Mouse (Mus musculus): Measurements from ENCODE around the gene Zfand5. TPM values are rescaled to one million over a fixed set of nuclear protein-coding genes. Genes with fewer than 3 reads are reported as not detected.
A peak's percentile ranks its signal among the peaks of the same experiment; 100 is the strongest.
"Not testable (repeated sequence)": the region's sequence is repeated elsewhere in the genome, so short reads cannot be mapped to it uniquely, and the experiment has no call there.

Gene Zfand5
- polyA plus RNA-seq, 1 experiment from 2014 or later = 79.7 TPM

- no peaks in the 10 kb centered on the region for H3K9me3 ChIP-seq (ENCODE audit: low read length)
- 0% methylated on average over 4 of the region's 4 CpGs for WGBS
- H3K4me3 ChIP-seq (ENCODE audit: low read length) = peak overlapping the region; percentile 72
- ATAC-seq (ENCODE audit: low FRiP score, low TSS enrichment) = no peak
- peak overlapping the region; percentile 76 for H3K9ac ChIP-seq (replicated peaks; ENCODE audit: low read length)
- H3K4me1 ChIP-seq (ENCODE audit: insufficient read depth, low read length) = peaks cover 5% of the 10 kb centered on the region
- H3K27ac ChIP-seq (ENCODE audit: low read length) = no peak overlapping the region
- peak overlapping the region; percentile 67 for H3K4me2 ChIP-seq (replicated peaks; ENCODE audit: low read depth, low read length)
- H3K36me3 ChIP-seq (ENCODE audit: insufficient read depth, low read length) = peaks cover 9% of the 10 kb centered on the region
- no peaks in the 10 kb centered on the region for H3K27me3 ChIP-seq (ENCODE audit: insufficient read depth, low read length)
Observed at GRCm38 (mm10) chr19:21273440-21273839, 1.4 kb downstream of the Zfand5 start.

DNA sequence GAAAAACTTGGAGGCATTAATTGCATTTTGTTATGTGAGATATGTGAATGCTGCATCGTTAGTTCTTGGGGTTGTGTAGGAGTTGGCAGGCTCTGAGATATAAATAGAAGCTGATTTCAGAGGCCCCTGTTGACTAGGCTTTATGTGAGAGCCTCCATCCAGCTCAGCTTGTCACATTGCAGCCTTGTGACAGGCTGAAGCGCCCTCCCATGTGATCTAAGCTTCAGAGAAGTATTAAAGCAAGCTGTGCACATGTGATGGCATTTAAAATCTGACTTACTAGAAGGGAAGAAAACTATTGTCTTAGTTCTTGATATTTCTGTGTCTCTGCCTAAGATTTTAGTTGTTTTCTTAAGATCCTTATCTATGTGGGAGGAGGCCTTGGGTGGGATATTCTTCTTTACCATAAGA is 2.1 kb downstream of the Zfand5 start:
- Histone ChIP-seq H3K4me2 (replicated peaks; ENCODE audit: low read depth, low read length) (peak overlapping the region; percentile 67), H3K9me3 (ENCODE audit: low read length) (no peaks in the 10 kb centered on the region), H3K4me3 (ENCODE audit: low read length) (peak overlapping the region; percentile 72), H3K4me1 (ENCODE audit: insufficient read depth, low read length) (peaks cover 5% of the 10 kb centered on the region), H3K9ac (replicated peaks; ENCODE audit: low read length) (peak overlapping the region; percentile 76), H3K36me3 (ENCODE audit: insufficient read depth, low read length) (peaks cover 9% of the 10 kb centered on the region), H3K27me3 (ENCODE audit: insufficient read depth, low read length) (no peaks in the 10 kb centered on the region), H3K27ac (ENCODE audit: low read length) (peak overlapping the region; percentile 53; the same call in 1 of the 2 replicates)
- no peak; the same call in 1 of the 2 replicates for ATAC-seq (ENCODE audit: low FRiP score, low TSS enrichment)
- WGBS = 0% methylated on average over 2 of the region's 2 CpGs

GRCm38 (mm10) chr19:21274714-21275113 is 2.6 kb downstream of the Zfand5 start:
- ATAC-seq (ENCODE audit: low FRiP score, low TSS enrichment) = no peak
- H3K9me3 ChIP-seq (ENCODE audit: low read length) = no peaks in the 10 kb centered on the region
- peak overlapping the region; percentile 59 for H3K9ac ChIP-seq (replicated peaks; ENCODE audit: low read length)
- peak overlapping the region; percentile 53; the same call in 1 of the 2 replicates for H3K27ac ChIP-seq (ENCODE audit: low read length)
- H3K4me2 ChIP-seq (replicated peaks; ENCODE audit: low read depth, low read length) = peak overlapping the region; percentile 67
- WGBS = 12% methylated on average over 3 of the region's 3 CpGs
- H3K4me3 ChIP-seq (ENCODE audit: low read length) = peak overlapping the region; percentile 72
- peaks cover 9% of the 10 kb centered on the region for H3K36me3 ChIP-seq (ENCODE audit: insufficient read depth, low read length)
- H3K27me3 ChIP-seq (ENCODE audit: insufficient read depth, low read length) = no peaks in the 10 kb centered on the region
- H3K4me1 ChIP-seq (ENCODE audit: insufficient read depth, low read length) = peaks cover 5% of the 10 kb centered on the region

GRCm38 (mm10) chr19:21276317-21276716 is 4.2 kb downstream of the Zfand5 start:
- H3K9ac ChIP-seq (replicated peaks; ENCODE audit: low read length) = no peak overlapping the region
- no peak for ATAC-seq (ENCODE audit: low FRiP score, low TSS enrichment)
- H3K27me3 ChIP-seq (ENCODE audit: insufficient read depth, low read length) = no peaks in the 10 kb centered on the region

DNA sequence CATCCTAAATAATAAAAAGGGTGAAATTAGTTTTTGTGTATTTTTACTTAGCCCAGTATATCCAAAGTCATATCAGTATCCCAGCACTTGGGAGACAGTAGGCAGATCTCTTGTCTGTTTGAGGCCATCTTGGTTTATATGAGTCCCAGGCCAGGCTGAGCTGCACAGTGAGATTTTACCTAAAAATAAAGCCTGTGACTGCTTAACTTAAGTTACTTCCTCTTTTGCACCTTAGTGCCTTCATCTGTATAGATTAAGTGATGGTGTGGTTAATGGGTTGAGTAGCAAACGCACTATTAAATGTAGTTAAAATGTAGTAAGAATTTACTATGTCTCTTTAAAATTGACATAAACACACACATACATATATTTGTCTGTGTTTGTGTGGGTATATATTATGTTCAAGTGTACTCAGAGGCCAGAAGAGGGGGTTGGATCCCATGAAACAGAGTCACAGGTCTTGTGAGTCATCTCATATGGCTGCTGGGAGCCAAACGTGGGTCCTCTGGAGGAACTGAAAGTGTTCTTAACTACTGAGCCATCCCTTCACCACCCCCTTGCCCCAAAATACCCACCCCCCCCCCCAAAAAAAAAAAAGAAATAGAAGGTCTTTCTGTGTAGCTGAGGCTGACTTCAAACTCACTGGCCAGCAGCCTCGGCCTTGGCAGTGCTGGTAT is 14.5 kb downstream of the Zfand5 start:
- no peak overlapping the region for H3K27ac ChIP-seq (ENCODE audit: low read length)
- peaks cover 22% of the 10 kb centered on the region for H3K36me3 ChIP-seq (ENCODE audit: insufficient read depth, low read length)
- 0 out of 2 replicates have a peak, but pooled peaks cover 2% of the 10 kb centered on the region for H3K9me3 ChIP-seq (ENCODE audit: low read length)
- ATAC-seq (ENCODE audit: low FRiP score, low TSS enrichment) = no peak
- no peak overlapping the region for H3K4me2 ChIP-seq (replicated peaks; ENCODE audit: low read depth, low read length)
- H3K4me3 ChIP-seq (ENCODE audit: low read length) = no peak overlapping the region
- no peaks in the 10 kb centered on the region for H3K27me3 ChIP-seq (ENCODE audit: insufficient read depth, low read length)
- WGBS = 75% methylated on average over 3 of the region's 3 CpGs
- H3K9ac ChIP-seq (replicated peaks; ENCODE audit: low read length) = no peak overlapping the region
- no peaks in the 10 kb centered on the region for H3K4me1 ChIP-seq (ENCODE audit: insufficient read depth, low read length)

More at GRCm38 (mm10) chr19:21276317-21276716, 4.2 kb downstream of the Zfand5 start:
- Histone ChIP-seq H3K4me3 (ENCODE audit: low read length) (no peak overlapping the region), H3K4me1 (ENCODE audit: insufficient read depth, low read length) (peaks cover 3% of the 10 kb centered on the region), H3K36me3 (ENCODE audit: insufficient read depth, low read length) (peaks cover 14% of the 10 kb centered on the region), H3K27ac (ENCODE audit: low read length) (no peak overlapping the region), H3K4me2 (replicated peaks; ENCODE audit: low read depth, low read length) (no peak overlapping the region), H3K9me3 (ENCODE audit: low read length) (no peaks in the 10 kb centered on the region)

DNA sequence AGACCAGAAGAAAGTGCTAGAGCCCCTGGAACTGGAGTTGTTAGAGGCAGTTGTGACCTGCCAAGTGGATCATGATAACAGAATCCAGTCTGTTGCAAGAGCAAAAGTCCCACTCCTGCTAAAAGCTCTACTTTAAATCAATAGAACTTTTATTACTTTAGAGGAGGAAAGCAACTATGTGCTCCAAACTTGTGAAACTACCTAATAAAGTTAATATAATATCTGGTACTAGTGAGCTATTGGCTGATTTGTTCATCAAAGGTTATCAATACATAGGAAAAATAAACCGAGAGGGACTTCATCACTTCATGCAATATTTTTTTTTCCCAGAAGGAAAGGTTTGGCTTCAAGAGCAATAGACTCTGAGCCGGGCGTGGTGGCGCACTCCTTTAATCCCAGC is 25.3 kb downstream of the Zfand5 start:
- Histone ChIP-seq H3K9me3 (ENCODE audit: low read length) (no peaks in the 10 kb centered on the region), H3K36me3 (ENCODE audit: insufficient read depth, low read length) (no peaks in the 10 kb centered on the region), H3K27ac (ENCODE audit: low read length) (no peak overlapping the region), H3K4me1 (ENCODE audit: insufficient read depth, low read length) (no peaks in the 10 kb centered on the region), H3K9ac (replicated peaks; ENCODE audit: low read length) (no peak overlapping the region), H3K27me3 (ENCODE audit: insufficient read depth, low read length) (no peaks in the 10 kb centered on the region), H3K4me2 (replicated peaks; ENCODE audit: low read depth, low read length) (no peak overlapping the region), H3K4me3 (ENCODE audit: low read length) (no peak overlapping the region)
- no peak for ATAC-seq (ENCODE audit: low FRiP score, low TSS enrichment)
- 97% methylated on average over 4 of the region's 4 CpGs for WGBS

- H3K36me3 ChIP-seq (ENCODE audit: insufficient read depth, low read length) = no peaks in the 10 kb centered on the region
- no peaks in the 10 kb centered on the region for H3K9me3 ChIP-seq (ENCODE audit: low read length)
- 54% methylated on average over 3 of the region's 3 CpGs for WGBS
- H3K4me1 ChIP-seq (ENCODE audit: insufficient read depth, low read length) = no peaks in the 10 kb centered on the region
- H3K4me2 ChIP-seq (replicated peaks; ENCODE audit: low read depth, low read length) = no peak overlapping the region
- H3K4me3 ChIP-seq (ENCODE audit: low read length) = no peak overlapping the region
- ATAC-seq (ENCODE audit: low FRiP score, low TSS enrichment) = no peak
- no peak overlapping the region for H3K27ac ChIP-seq (ENCODE audit: low read length)
- no peaks in the 10 kb centered on the region for H3K27me3 ChIP-seq (ENCODE audit: insufficient read depth, low read length)
- H3K9ac ChIP-seq (replicated peaks; ENCODE audit: low read length) = no peak overlapping the region
Observed at GRCm38 (mm10) chr19:21301787-21302186, 29.7 kb downstream of the Zfand5 start.

- Histone ChIP-seq H3K36me3 (ENCODE audit: insufficient read depth, low read length) (no peaks in the 10 kb centered on the region), H3K27me3 (ENCODE audit: insufficient read depth, low read length) (no peaks in the 10 kb centered on the region), H3K27ac (ENCODE audit: low read length) (no peak overlapping the region), H3K9me3 (ENCODE audit: low read length) (no peaks in the 10 kb centered on the region), H3K9ac (replicated peaks; ENCODE audit: low read length) (no peak overlapping the region), H3K4me3 (ENCODE audit: low read length) (no peak overlapping the region), H3K4me1 (ENCODE audit: insufficient read depth, low read length) (no peaks in the 10 kb centered on the region), H3K4me2 (replicated peaks; ENCODE audit: low read depth, low read length) (no peak overlapping the region)
- WGBS = 94% methylated on average over 3 of the region's 3 CpGs
- ATAC-seq (ENCODE audit: low FRiP score, low TSS enrichment) = no peak
Observed at GRCm38 (mm10) chr19:21307755-21308154, 35.7 kb downstream of the Zfand5 start.

DNA sequence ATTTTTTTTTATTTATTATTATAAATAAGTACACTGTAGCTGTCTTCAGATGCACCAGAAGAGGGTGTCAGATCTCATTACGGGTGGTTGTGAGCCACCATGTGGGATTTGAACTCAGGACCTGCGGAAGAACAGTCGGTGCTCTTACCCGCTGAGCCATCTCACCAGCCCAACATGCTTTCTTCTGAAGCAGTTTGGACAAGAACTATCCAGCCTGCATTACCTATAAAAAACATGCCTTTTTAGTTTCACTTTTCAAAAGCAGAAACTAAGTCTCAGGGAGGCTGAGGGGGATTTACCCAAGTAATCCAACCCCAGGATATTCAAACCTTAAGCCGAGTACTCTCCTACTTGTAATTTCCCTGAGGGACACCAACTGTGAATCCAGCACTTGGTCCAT is 38.3 kb downstream of the Zfand5 start:
- H3K9me3 ChIP-seq (ENCODE audit: low read length); ATAC-seq (ENCODE audit: low FRiP score, low TSS enrichment); H3K27me3 ChIP-seq (ENCODE audit: insufficient read depth, low read length); H3K27ac ChIP-seq (ENCODE audit: low read length); H3K9ac ChIP-seq (replicated peaks; ENCODE audit: low read length); H3K4me3 ChIP-seq (ENCODE audit: low read length); H3K36me3 ChIP-seq (ENCODE audit: insufficient read depth, low read length); H3K4me1 ChIP-seq (ENCODE audit: insufficient read depth, low read length); H3K4me2 ChIP-seq (replicated peaks; ENCODE audit: low read depth, low read length): not testable (repeated sequence)
- 88% methylated on average over 5 of the region's 5 CpGs for WGBS

DNA sequence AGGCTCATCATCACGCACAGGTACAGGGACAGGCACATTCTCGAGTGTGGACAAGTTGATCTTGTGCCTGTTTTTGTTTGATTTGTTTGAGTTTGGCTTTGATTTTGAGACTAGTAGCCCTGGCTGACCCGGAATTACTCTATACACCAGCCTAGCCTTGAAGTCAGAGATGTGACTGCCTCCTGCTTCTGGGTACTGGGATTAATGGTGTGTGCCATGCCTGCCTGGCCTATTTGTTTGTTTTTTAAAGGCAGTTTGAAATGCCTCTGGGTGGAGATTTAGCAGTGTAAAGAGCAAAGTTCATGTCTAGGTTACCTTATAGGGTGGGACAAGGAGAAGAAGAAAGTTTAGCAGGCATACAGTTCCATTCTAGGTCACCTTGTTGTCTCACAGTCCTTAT is 43.6 kb downstream of the Zfand5 start:
- Histone ChIP-seq H3K9ac (replicated peaks; ENCODE audit: low read length) (no peak overlapping the region), H3K27me3 (ENCODE audit: insufficient read depth, low read length) (no peaks in the 10 kb centered on the region), H3K9me3 (ENCODE audit: low read length) (no peaks in the 10 kb centered on the region), H3K27ac (ENCODE audit: low read length) (no peak overlapping the region), H3K36me3 (ENCODE audit: insufficient read depth, low read length) (no peaks in the 10 kb centered on the region), H3K4me3 (ENCODE audit: low read length) (no peak overlapping the region), H3K4me2 (replicated peaks; ENCODE audit: low read depth, low read length) (no peak overlapping the region), H3K4me1 (ENCODE audit: insufficient read depth, low read length) (no peaks in the 10 kb centered on the region)
- WGBS = 59% methylated on average over 3 of the region's 3 CpGs
- peak; percentile 63; the same call in 1 of the 2 replicates for ATAC-seq (ENCODE audit: low FRiP score, low TSS enrichment)

Measured in kidney, embryonic 16.5 days (tissue).